Mouse (Mus musculus): ENCODE results near the gene Sema5a.

GRCm38 (mm10) chr15:32434274-32434673, 189.7 kb downstream of the Sema5a start:
- no peak for TF ChIP-seq TAL1 (IDR thresholded peaks at IDR 0.05; ENCODE audit: low read length)
- no peak for TF ChIP-seq GATA1 (IDR thresholded peaks at IDR 0.05; ENCODE audit: low read length)
